Mouse (Mus musculus) lung, postnatal 36 days (tissue): ENCODE results near the gene Btbd35f11.
"Not testable (repeated sequence)": the region's sequence is repeated elsewhere in the genome, so short reads cannot be mapped to it uniquely, and the experiment has no call there.

Experiments
- DNase-seq: peaks from one replicate; pipeline ENCODE4 v3.0.0; 2022; ENCODE audit warnings: mixed read lengths

The Btbd35f11 gene

DNA sequence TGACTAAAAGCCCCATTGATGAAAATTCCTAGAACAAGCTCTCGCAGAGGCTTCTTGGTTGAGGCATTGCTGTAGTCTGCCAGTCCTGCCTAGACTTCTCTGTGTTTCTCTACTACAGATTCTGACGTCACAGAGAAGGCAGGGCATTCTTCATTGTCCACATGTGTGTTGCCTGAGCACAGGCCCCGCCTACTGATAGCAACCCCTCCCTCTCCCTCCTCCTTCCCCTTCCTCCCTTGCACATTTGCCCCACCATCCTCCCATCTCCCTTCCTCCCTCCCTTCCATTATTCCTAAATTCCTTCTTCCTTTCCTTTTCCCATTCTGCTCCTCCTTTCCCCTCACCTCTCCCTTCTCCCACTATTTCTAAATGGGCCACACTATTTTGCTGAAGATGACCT lies at the start of gene Btbd35f11:
Btbd35f11 (minus strand) TSS at position 101 of the 400 bp plus-strand sequence.
- not testable (repeated sequence) for DNase-seq

GRCm38 (mm10) chrX:3409946-3410345 lies 33.5 kb downstream of the Btbd35f11 start:
- DNase-seq = not testable (repeated sequence)
